Mouse (Mus musculus): ENCODE measurements around the gene Mpzl2.

DNA sequence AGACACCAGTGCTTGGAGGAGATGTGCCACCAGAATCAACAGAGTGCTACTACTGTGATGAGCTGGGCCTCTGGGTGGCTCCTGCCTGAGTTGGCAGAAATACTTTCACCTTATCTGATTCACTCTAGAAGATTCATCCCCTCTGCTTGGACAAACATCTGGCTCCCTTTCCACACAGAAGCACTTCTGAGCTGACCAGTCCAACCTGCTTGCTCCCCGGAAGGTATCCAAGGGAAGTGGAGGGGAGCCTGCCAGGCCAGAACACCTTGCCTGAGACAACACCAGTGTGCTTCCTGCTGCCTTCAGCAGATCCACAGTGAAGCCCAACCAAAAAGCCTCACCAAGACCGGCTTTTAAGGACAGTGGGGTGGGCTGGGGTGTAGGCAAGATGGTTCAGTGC is 15.4 kb upstream of the Mpzl2 start:
- TF ChIP-seq POLR2A (IDR thresholded peaks at IDR 0.05; ENCODE audit: extremely low read depth, insufficient read depth, low read length) (no peak), CTCF (IDR thresholded peaks at IDR 0.05; ENCODE audit: low read depth, low read length) (no peak)

Measured in liver, adult 2 months (tissue).